Mouse (Mus musculus) lung, adult 2 months (tissue): ENCODE data around the gene Samd14.

Source experiments
- CTCF ChIP-seq: fragments of 200-500 bp; IDR thresholded peaks from 2 replicates; pipeline ENCODE4 v1.5.1; 2011; ENCODE audit warnings: mild to moderate bottlenecking, low read length, control low read depth; ENCODE audit not compliant: insufficient read depth
- POLR2A ChIP-seq: fragments of 200-500 bp; IDR thresholded peaks from 2 replicates; pipeline ENCODE4 v1.6.1; 2011; ENCODE audit warnings: low read depth, mild to moderate bottlenecking, control low read depth, low read length, borderline replicate concordance; ENCODE audit errors: extremely low read depth

DNA sequence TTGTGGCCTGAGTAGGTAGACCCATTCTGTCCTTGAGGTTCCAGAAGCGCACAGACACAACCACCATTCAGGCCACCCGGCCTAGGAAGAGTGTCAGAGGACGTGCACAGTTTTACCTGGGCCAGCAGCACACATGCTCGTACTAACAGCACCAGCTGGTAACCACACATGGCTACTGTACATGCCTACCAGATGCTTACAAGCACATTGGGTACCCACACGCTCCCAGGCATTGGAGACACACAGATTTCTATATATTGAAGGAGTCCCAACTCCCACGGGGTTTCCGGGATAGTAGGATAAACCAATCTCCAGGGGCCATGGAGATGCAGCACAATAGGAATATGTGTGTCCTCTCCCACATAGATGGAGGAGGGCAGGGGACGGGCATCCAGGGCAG lies 7.0 kb upstream of the Samd14 start:
- no peak for TF ChIP-seq CTCF
- no peak for TF ChIP-seq POLR2A
